Mouse (Mus musculus) intestine, embryonic 14.5 days (tissue): Measurements from ENCODE around the gene Arid5a. TPM values are rescaled to one million over a fixed set of nuclear protein-coding genes. Genes with fewer than 3 reads are reported as not detected.

Experiments used
- ATAC-seq: fragments of 200-750 bp; cut with Nextera tagmentation; replicated peaks from 2 replicates; pipeline ENCODE4 v1.8.0; 2017; ENCODE audit warnings: low read depth, moderate number of reproducible peaks, moderate TSS enrichment, moderate library complexity; ENCODE audit not compliant: low FRiP score, low TSS enrichment
- DNase-seq: peaks from one replicate; pipeline ENCODE4 v3.0.0-alpha.2; 2018; ENCODE audit warnings: low spot score
- H3K27ac ChIP-seq: fragments of 300-500 bp; sonication (generic); 2 replicates; pipeline ENCODE4 v1.5.1; 2014; ENCODE audit warnings: low read depth, mild to moderate bottlenecking, control low read depth
- H3K27me3 ChIP-seq: fragments of 300-500 bp; sonication (generic); replicated peaks from 2 replicates; pipeline ENCODE4 v1.6.1; 2014; ENCODE audit warnings: low read length, control low read depth; ENCODE audit not compliant: control insufficient read depth, insufficient read depth
- H3K36me3 ChIP-seq: fragments of 300-500 bp; sonication (generic); 2 replicates; pipeline ENCODE4 v1.6.1; 2014; ENCODE audit warnings: low read length, control low read depth; ENCODE audit not compliant: control insufficient read depth, insufficient read depth
- H3K4me1 ChIP-seq: fragments of 300-500 bp; sonication (generic); replicated peaks from 2 replicates; pipeline ENCODE4 v1.6.1; 2014; ENCODE audit warnings: low read length, control low read depth, mixed read lengths; ENCODE audit not compliant: control insufficient read depth, insufficient read depth
- H3K4me2 ChIP-seq: fragments of 300-500 bp; sonication (generic); 2 replicates; pipeline ENCODE4 v1.6.1; 2014; ENCODE audit warnings: low read length
- H3K4me3 ChIP-seq: fragments of 300-500 bp; sonication (generic); 2 replicates; pipeline ENCODE4 v1.5.1; 2014; ENCODE audit warnings: low read depth, low read length, control low read depth, mixed read lengths
- H3K9ac ChIP-seq: fragments of 300-500 bp; sonication (generic); 2 replicates; pipeline ENCODE4 v1.6.1; 2014; ENCODE audit warnings: mild to moderate bottlenecking, low read length
- H3K9me3 ChIP-seq: fragments of 300-500 bp; sonication (generic); 2 replicates; pipeline ENCODE4 v1.6.1; 2016; ENCODE audit warnings: low read length, control low read depth; ENCODE audit not compliant: control insufficient read depth
- WGBS: fragments of 180-500 bp; shearing (Covaris S2); extraction: QIAGEN DNeasy Blood & Tissue Kit; methylation state at CpG from one replicate; pipeline ENCODE4 v1.1.7; 2014; 5-methylcytosine and 5-hydroxymethylcytosine counted together
- polyA plus RNA-seq: library from polyadenylated mRNA; unstranded; fragments of >200 nt; fragmentation: Nextera tagmentation; extraction: Ambion mirVana; gene quantifications from 2 replicates; pipeline ENCODE4 v1.2.1, GENCODE M21; 2014

Gene Arid5a
- polyA plus RNA-seq, 1 experiment from 2014 or later: 3.2 TPM

DNA sequence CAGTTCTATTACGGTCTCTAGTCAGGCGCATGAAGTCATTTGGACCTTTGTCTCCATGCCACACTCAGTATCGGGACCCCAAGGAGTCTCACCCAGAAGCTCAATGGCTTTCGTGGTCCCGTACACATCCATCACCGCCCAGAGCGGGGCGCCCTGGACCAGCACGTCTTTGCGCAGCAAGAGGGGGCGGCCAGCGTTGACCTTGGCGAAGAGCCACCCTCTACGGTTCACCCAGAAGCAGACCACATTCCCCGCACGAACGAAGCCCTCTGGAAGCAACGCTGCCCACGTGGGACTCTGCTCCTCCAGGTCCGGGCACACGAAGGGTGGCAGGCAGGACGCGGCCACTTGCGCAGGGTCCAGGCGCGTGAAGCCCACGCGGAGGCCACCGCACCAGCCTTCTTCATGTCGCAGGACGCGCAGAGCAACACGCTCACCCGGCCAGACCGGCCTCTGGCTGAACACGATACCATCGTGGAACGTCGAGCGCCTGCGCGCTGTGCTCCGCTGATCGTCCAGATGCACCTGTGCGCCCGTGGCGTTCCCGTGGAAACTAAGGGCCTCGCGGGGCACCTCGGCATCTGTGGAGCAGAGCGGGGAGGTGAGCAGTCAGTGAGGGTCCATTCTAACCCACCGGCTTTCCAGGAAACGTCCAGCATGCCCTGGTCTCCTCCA lies 38.3 kb upstream of the Arid5a start:
- H3K9ac ChIP-seq: no peak overlapping the region
- no peak for DNase-seq
- no peaks in the 10 kb centered on the region for H3K27me3 ChIP-seq
- peak overlapping the region; percentile 30 for H3K4me2 ChIP-seq
- no peak overlapping the region for H3K4me3 ChIP-seq
- no peak for ATAC-seq
- no peaks in the 10 kb centered on the region for H3K9me3 ChIP-seq
- H3K27ac ChIP-seq: no peak overlapping the region
- no peaks in the 10 kb centered on the region for H3K36me3 ChIP-seq
- H3K4me1 ChIP-seq: peaks cover 36% of the 10 kb centered on the region
- 44% methylated on average over 54 of the region's 54 CpGs for WGBS

DNA sequence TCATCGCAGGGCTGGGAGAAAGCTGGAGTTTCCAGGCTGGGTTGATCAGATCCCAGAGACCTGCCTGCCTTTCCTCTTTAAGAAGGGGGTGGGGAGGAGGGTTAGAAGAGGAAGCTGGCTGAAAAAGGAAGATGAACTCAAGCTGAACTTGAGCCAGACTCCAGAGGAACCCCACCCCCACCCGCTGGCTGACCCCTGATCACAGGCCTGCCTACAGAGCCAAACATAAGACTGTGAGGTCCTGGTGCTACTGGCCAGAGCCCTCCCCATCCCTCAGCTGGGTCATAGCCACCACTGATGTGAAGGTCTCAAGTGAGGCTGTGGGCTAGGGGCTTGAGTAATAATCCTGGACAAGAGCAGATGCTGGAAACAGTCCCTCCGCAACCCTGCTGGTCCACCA lies 36.9 kb upstream of the Arid5a start:
- Histone ChIP-seq H3K36me3 (no peaks in the 10 kb centered on the region), H3K27ac (peak overlapping the region; percentile 24; the same call in 1 of the 2 replicates), H3K27me3 (no peaks in the 10 kb centered on the region), H3K4me1 (peaks cover 39% of the 10 kb centered on the region), H3K4me3 (no peak overlapping the region), H3K9ac (no peak overlapping the region), H3K4me2 (0 out of 2 replicates have a peak overlapping the region, but pooled peaks have one; percentile 11), H3K9me3 (no peaks in the 10 kb centered on the region)
- DNase-seq: no peak
- 33% methylated on average over 3 of the region's 3 CpGs for WGBS
- ATAC-seq: peak; percentile 19; the same call in 1 of the 2 replicates

DNA sequence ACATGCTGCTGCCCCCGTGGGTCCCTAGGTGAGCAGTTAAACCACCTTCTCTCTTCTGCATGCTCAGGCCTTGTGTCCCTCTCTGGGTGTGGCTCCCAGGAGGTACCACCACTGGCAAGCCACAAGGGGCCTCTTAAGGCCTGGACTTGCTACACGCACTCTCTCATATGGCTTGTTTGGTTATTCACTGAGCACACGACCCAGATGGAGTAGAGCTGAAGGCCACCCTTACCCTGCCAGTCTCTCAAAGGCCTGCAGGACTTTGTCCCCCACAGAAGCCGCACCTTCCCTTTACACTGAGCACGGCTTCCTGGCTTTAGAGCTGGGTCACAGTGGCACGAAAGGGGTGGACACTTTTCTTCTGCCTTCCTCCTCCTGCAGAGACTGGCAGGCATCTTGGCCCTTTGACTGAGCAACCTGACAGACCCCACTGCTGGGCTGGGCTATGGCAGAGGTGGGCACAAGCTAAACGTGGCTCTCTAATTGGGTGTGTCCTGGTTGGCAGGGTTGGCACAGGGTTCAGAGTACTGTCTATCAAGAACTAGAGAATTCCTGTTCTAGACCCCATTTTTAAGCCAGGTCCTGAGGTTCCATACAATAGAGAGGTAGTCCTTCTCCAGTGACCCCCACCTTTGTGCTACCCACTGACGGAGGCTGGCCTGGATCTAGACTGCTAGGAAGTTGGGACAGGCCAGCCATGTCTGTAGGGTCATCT lies 35.9 kb upstream of the Arid5a start:
- H3K4me2 ChIP-seq: peak overlapping the region; percentile 38; the same call in 1 of the 2 replicates
- H3K27ac ChIP-seq: peak overlapping the region; percentile 83; the same call in 1 of the 2 replicates
- H3K4me1 ChIP-seq: peaks cover 39% of the 10 kb centered on the region
- WGBS: 60% methylated on average over 8 of the region's 8 CpGs
- no peak overlapping the region for H3K9ac ChIP-seq
- no peaks in the 10 kb centered on the region for H3K9me3 ChIP-seq
- no peaks in the 10 kb centered on the region for H3K36me3 ChIP-seq
- ATAC-seq (peak; percentile 9; the same call in 1 of the 2 replicates), DNase-seq (no peak)
- H3K4me3 ChIP-seq: no peak overlapping the region
- H3K27me3 ChIP-seq: no peaks in the 10 kb centered on the region

GRCm38 (mm10) chr1:36272546-36272945 lies 35.0 kb upstream of the Arid5a start:
- peaks cover 39% of the 10 kb centered on the region for H3K4me1 ChIP-seq
- H3K9ac ChIP-seq: no peak overlapping the region
- H3K27ac ChIP-seq: peak overlapping the region; percentile 83
- no peaks in the 10 kb centered on the region for H3K36me3 ChIP-seq
- no peak overlapping the region for H3K4me3 ChIP-seq
- ATAC-seq: peak; percentile 33; the same call in 1 of the 2 replicates
- WGBS: 42% methylated on average over 5 of the region's 5 CpGs
- peak overlapping the region; percentile 38 for H3K4me2 ChIP-seq
- no peaks in the 10 kb centered on the region for H3K27me3 ChIP-seq
- peak; percentile 63 for DNase-seq
- H3K9me3 ChIP-seq: no peaks in the 10 kb centered on the region

GRCm38 (mm10) chr1:36273288-36273687 lies 34.2 kb upstream of the Arid5a start:
- no peaks in the 10 kb centered on the region for H3K9me3 ChIP-seq
- H3K27ac ChIP-seq: peak overlapping the region; percentile 83
- WGBS: 1% methylated on average over 9 of the region's 9 CpGs
- H3K9ac ChIP-seq: peak overlapping the region; percentile 25
- peak overlapping the region; percentile 13; the same call in 1 of the 2 replicates for H3K4me3 ChIP-seq
- no peaks in the 10 kb centered on the region for H3K27me3 ChIP-seq
- H3K4me1 ChIP-seq: peaks cover 39% of the 10 kb centered on the region
- peak overlapping the region; percentile 38 for H3K4me2 ChIP-seq
- H3K36me3 ChIP-seq: no peaks in the 10 kb centered on the region
- ATAC-seq: no peak
- peak; percentile 72 for DNase-seq

- peak; percentile 60 for DNase-seq
- ATAC-seq: no peak
- peak within 1 kb of the TSS; percentile 25 for H3K9ac ChIP-seq
Observed at GRCm38 (mm10) chr1:36274455-36274854, 33.1 kb upstream of the Arid5a start, which contains the start of gene Neurl3. Gene Neurl3, minus strand, starts transcription at chr1:36274679.

DNA sequence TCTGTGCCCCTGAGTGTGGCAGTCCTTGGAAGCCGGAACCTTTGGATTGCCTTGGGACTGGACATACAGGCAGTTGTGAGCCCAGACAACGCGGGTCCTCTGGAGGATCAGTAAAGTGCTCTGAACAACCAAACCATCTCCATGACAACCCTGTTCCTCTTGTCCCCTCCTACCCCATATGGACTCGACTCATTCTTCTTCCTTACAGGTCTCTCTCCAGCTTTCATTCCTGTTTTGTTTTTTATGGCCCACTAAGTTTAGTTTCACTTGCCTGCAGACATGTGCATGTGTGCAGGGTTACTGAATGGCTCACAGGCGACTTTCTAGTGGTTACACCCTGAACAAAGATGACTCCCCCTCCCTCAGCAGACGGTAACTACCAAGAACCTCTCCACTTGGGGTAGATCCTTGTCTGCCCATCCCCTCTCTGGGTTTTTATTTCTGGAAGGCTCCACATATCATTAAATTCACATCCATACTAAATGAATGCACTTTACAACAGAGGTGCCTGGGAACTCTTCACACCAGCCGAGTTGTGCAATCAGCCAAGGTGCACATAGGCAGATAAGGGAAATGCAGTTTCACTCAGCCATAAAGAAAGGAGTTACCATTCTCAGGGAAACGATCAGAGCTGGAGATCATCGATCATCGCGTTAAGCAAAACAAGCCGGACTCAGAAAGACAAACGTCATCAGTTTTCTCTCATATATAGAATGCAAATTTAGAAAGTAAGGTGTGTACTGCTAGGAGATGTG lies 31.7 kb upstream of the Arid5a start:
- Histone ChIP-seq H3K9ac (no peak overlapping the region), H3K27me3 (no peaks in the 10 kb centered on the region), H3K4me3 (no peak overlapping the region), H3K27ac (no peak overlapping the region), H3K4me2 (no peak overlapping the region), H3K4me1 (peaks cover 31% of the 10 kb centered on the region), H3K9me3 (no peaks in the 10 kb centered on the region), H3K36me3 (no peaks in the 10 kb centered on the region)
- ATAC-seq (no peak), DNase-seq (no peak)
- WGBS: 68% methylated on average over 13 of the region's 13 CpGs

More at GRCm38 (mm10) chr1:36274455-36274854, 33.1 kb upstream of the Arid5a start, which contains the start of gene Neurl3:
- Histone ChIP-seq H3K36me3 (no peaks in the 10 kb centered on the region), H3K4me2 (peak within 1 kb of the TSS; percentile 38), H3K27ac (peak within 1 kb of the TSS; percentile 83; the same call in 1 of the 2 replicates), H3K4me3 (0 out of 2 replicates have a peak within 1 kb of the TSS, but pooled peaks have one; percentile 13), H3K27me3 (no peaks in the 10 kb centered on the region), H3K9me3 (no peaks in the 10 kb centered on the region), H3K4me1 (peaks cover 39% of the 10 kb centered on the region)
- WGBS: 86% methylated on average over 5 of the region's 5 CpGs
